Mouse (Mus musculus): Measurements from ENCODE around the gene Fkbp2. TPM values are rescaled to one million over a fixed set of nuclear protein-coding genes. Genes with fewer than 3 reads are reported as not detected.

Fkbp2 gene
- polyA plus RNA-seq, 1 experiment, result 28.3 TPM

- Histone ChIP-seq H3K4me1 (ENCODE audit: control insufficient read depth, insufficient read depth, low read length) (peaks cover 38% of the 10 kb centered on the region), H3K4me3 (ENCODE audit: control insufficient read depth, low read depth, low read length) (no peak overlapping the region), H3K36me3 (ENCODE audit: control insufficient read depth, insufficient read depth, low read length) (no peaks in the 10 kb centered on the region), H3K27ac (ENCODE audit: control insufficient read depth, insufficient read depth, low read depth, low read length) (no peak overlapping the region), H3K27me3 (ENCODE audit: control insufficient read depth, insufficient read depth, low read length) (no peaks in the 10 kb centered on the region)
- no peak for TF ChIP-seq CTCF (IDR thresholded peaks at IDR 0.05; ENCODE audit: control insufficient read depth, insufficient read depth, insufficient replicate concordance, low read depth, low read length)
- no peak for TF ChIP-seq POLR2A (IDR thresholded peaks at IDR 0.05; ENCODE audit: control insufficient read depth, low read depth, low read length)
Observed at GRCm38 (mm10) chr19:6928080-6928479, 52.2 kb downstream of the Fkbp2 start.

Other genes starting within 250 kb of the Fkbp2 start
- 12.5 and 16.4 TPM in 2 replicates for gene Rps6ka4, start 139.9 kb downstream of the Fkbp2 start, polyA plus RNA-seq (2012; rRNA removed)
- gene Ccdc88b, start 122.3 kb downstream of the Fkbp2 start, polyA plus RNA-seq (2012; rRNA removed), result 33.5 and 39.8 TPM in 2 replicates
- 52.9 and 64.6 TPM in 2 replicates for gene Trmt112, start 70.8 kb downstream of the Fkbp2 start, polyA plus RNA-seq (2012; rRNA removed)
- gene Prdx5, start 70.4 kb downstream of the Fkbp2 start, polyA plus RNA-seq (2012; rRNA removed), result 120 and 133 TPM in 2 replicates
- gene Esrra, start 58.7 kb downstream of the Fkbp2 start, polyA plus RNA-seq (2012; rRNA removed), result 13.3 and 16.6 TPM in 2 replicates
- gene Catsperz, start 55.1 kb downstream of the Fkbp2 start, polyA plus RNA-seq (2012; rRNA removed), result 1,294 and 1,426 TPM in 2 replicates
- gene Kcnk4, start 46.0 kb downstream of the Fkbp2 start, polyA plus RNA-seq (2012; rRNA removed), result 1.3 and 1.5 TPM in 2 replicates
- gene Bad, start 38.6 kb downstream of the Fkbp2 start, polyA plus RNA-seq (2012; rRNA removed), result 78.8 and 91.6 TPM in 2 replicates
- 205 and 212 TPM in 2 replicates for gene Gpr137, start 38.0 kb downstream of the Fkbp2 start, polyA plus RNA-seq (2012; rRNA removed)
- gene Ppp1r14b, start 5.5 kb downstream of the Fkbp2 start, polyA plus RNA-seq (2012; rRNA removed), result 139 and 154 TPM in 2 replicates
- gene Plcb3, start 4.0 kb downstream of the Fkbp2 start, polyA plus RNA-seq (2012; rRNA removed), result 13.9 and 14.6 TPM in 2 replicates
- gene Vegfb, start 7.2 kb upstream of the Fkbp2 start, polyA plus RNA-seq (2012; rRNA removed), result 7.5 and 8.4 TPM in 2 replicates
- gene Dnajc4, start 12.1 kb upstream of the Fkbp2 start, polyA plus RNA-seq (2012; rRNA removed), result 109 and 123 TPM in 2 replicates
- 8.6 and 10.0 TPM in 2 replicates for gene Nudt22, start 15.6 kb upstream of the Fkbp2 start, polyA plus RNA-seq (2012; rRNA removed)
- 6.6 and 6.7 TPM in 2 replicates for gene Trpt1, start 15.6 kb upstream of the Fkbp2 start, polyA plus RNA-seq (2012; rRNA removed)
- 1.3 and 1.4 TPM in 2 replicates for gene Fermt3, start 39.0 kb upstream of the Fkbp2 start, polyA plus RNA-seq (2012; rRNA removed)
- 53.1 and 54.5 TPM in 2 replicates for gene Stip1, start 59.5 kb upstream of the Fkbp2 start, polyA plus RNA-seq (2012; rRNA removed)
- gene Macrod1, start 76.3 kb upstream of the Fkbp2 start, polyA plus RNA-seq (2012; rRNA removed), result 39.2 and 47.3 TPM in 2 replicates
- gene Flrt1, start 125.2 kb upstream of the Fkbp2 start, polyA plus RNA-seq (2012; rRNA removed), result 2.3 and 3.1 TPM in 2 replicates
- 49.4 and 49.9 TPM in 2 replicates for gene Otub1, start 225.8 kb upstream of the Fkbp2 start, polyA plus RNA-seq (2012; rRNA removed)
- 117 and 148 TPM in 2 replicates for gene Cox8a, start 237.1 kb upstream of the Fkbp2 start, polyA plus RNA-seq (2012; rRNA removed)

All from testis, adult 2 months (tissue).